Mouse (Mus musculus): ENCODE data around the gene Myl6. TPM values are rescaled to one million over a fixed set of nuclear protein-coding genes. Genes with fewer than 3 reads are reported as not detected.

Myl6 gene
- polyA plus RNA-seq, 1 experiment from 2014 or later = 921 TPM

Small RNAs within 50 kb of the gene (microRNA-seq; reads per million reads assigned to microRNA genes)
- gene Mir6916 (not detected), gene Mir8105 (not detected)

Other genes with a start within 250 kb of the Myl6 start
- 0.29 and 0.70 TPM in 2 replicates for gene Apon, start 240.0 kb downstream of the Myl6 start, polyA plus RNA-seq (2014; fragmentation: Nextera tagmentation; extraction: Ambion mirVana)
- not detected in 2 replicates for gene Apof, start 225.5 kb downstream of the Myl6 start, polyA plus RNA-seq (2014; fragmentation: Nextera tagmentation; extraction: Ambion mirVana)
- gene Stat2, start 223.6 kb downstream of the Myl6 start, polyA plus RNA-seq (2014; fragmentation: Nextera tagmentation; extraction: Ambion mirVana) = 8.4 and 11.8 TPM in 2 replicates
- 0.24 and 0.29 TPM in 2 replicates for gene Il23a, start 195.4 kb downstream of the Myl6 start, polyA plus RNA-seq (2014; fragmentation: Nextera tagmentation; extraction: Ambion mirVana)
- gene Pan2, start 190.8 kb downstream of the Myl6 start, polyA plus RNA-seq (2014; fragmentation: Nextera tagmentation; extraction: Ambion mirVana) = 32.6 and 44.0 TPM in 2 replicates
- 347 and 389 TPM in 2 replicates for gene Cnpy2, start 171.7 kb downstream of the Myl6 start, polyA plus RNA-seq (2014; fragmentation: Nextera tagmentation; extraction: Ambion mirVana)
- 135 and 225 TPM in 2 replicates for gene Cs, start 156.4 kb downstream of the Myl6 start, polyA plus RNA-seq (2014; fragmentation: Nextera tagmentation; extraction: Ambion mirVana)
- 15.5 and 18.6 TPM in 2 replicates for gene Coq10a, start 125.1 kb downstream of the Myl6 start, polyA plus RNA-seq (2014; fragmentation: Nextera tagmentation; extraction: Ambion mirVana)
- gene Ankrd52, start 117.0 kb downstream of the Myl6 start, polyA plus RNA-seq (2014; fragmentation: Nextera tagmentation; extraction: Ambion mirVana) = 12.7 and 19.3 TPM in 2 replicates
- 15.1 and 22.6 TPM in 2 replicates for gene Slc39a5, start 92.9 kb downstream of the Myl6 start, polyA plus RNA-seq (2014; fragmentation: Nextera tagmentation; extraction: Ambion mirVana)
- 87.8 and 103 TPM in 2 replicates for gene Nabp2, start 82.7 kb downstream of the Myl6 start, polyA plus RNA-seq (2014; fragmentation: Nextera tagmentation; extraction: Ambion mirVana)
- 35.6 and 36.4 TPM in 2 replicates for gene Rnf41, start 82.5 kb downstream of the Myl6 start, polyA plus RNA-seq (2014; fragmentation: Nextera tagmentation; extraction: Ambion mirVana)
- 64.8 and 96.7 TPM in 2 replicates for gene Smarcc2, start 34.9 kb downstream of the Myl6 start, polyA plus RNA-seq (2014; fragmentation: Nextera tagmentation; extraction: Ambion mirVana)
- gene Myl6b, start 4.5 kb upstream of the Myl6 start, polyA plus RNA-seq (2014; fragmentation: Nextera tagmentation; extraction: Ambion mirVana) = 3.2 and 3.5 TPM in 2 replicates
- 9.9 and 16.1 TPM in 2 replicates for gene Esyt1, start 31.7 kb upstream of the Myl6 start, polyA plus RNA-seq (2014; fragmentation: Nextera tagmentation; extraction: Ambion mirVana)
- 11.3 and 13.5 TPM in 2 replicates for gene Zc3h10, start 53.6 kb upstream of the Myl6 start, polyA plus RNA-seq (2014; fragmentation: Nextera tagmentation; extraction: Ambion mirVana)
- 4,683 and 5,796 TPM in 2 replicates for gene Rpl41, start 55.2 kb upstream of the Myl6 start, polyA plus RNA-seq (2014; fragmentation: Nextera tagmentation; extraction: Ambion mirVana)
- 237 and 254 TPM in 2 replicates for gene Pa2g4, start 71.8 kb upstream of the Myl6 start, polyA plus RNA-seq (2014; fragmentation: Nextera tagmentation; extraction: Ambion mirVana)
- gene Erbb3, start 95.5 kb upstream of the Myl6 start, polyA plus RNA-seq (2014; fragmentation: Nextera tagmentation; extraction: Ambion mirVana) = 5.1 and 11.8 TPM in 2 replicates
- gene Rps26, start 132.6 kb upstream of the Myl6 start, polyA plus RNA-seq (2014; fragmentation: Nextera tagmentation; extraction: Ambion mirVana) = 1,019 and 1,352 TPM in 2 replicates
- 1.8 and 2.8 TPM in 2 replicates for gene Ikzf4, start 151.8 kb upstream of the Myl6 start, polyA plus RNA-seq (2014; fragmentation: Nextera tagmentation; extraction: Ambion mirVana)
- gene Suox, start 179.9 kb upstream of the Myl6 start, polyA plus RNA-seq (2014; fragmentation: Nextera tagmentation; extraction: Ambion mirVana) = 6.8 and 10.1 TPM in 2 replicates
- gene Rab5b, start 202.1 kb upstream of the Myl6 start, polyA plus RNA-seq (2014; fragmentation: Nextera tagmentation; extraction: Ambion mirVana) = 34.9 and 54.6 TPM in 2 replicates
- gene Pmel, start 210.1 kb upstream of the Myl6 start, polyA plus RNA-seq (2014; fragmentation: Nextera tagmentation; extraction: Ambion mirVana) = 1.0 and 2.6 TPM in 2 replicates
- gene Cdk2, start 210.9 kb upstream of the Myl6 start, polyA plus RNA-seq (2014; fragmentation: Nextera tagmentation; extraction: Ambion mirVana) = 98.1 and 103 TPM in 2 replicates

Data from kidney, embryonic 14.5 days (tissue).